Mouse (Mus musculus) myocyte (in vitro differentiated cells): ENCODE data around the gene Rag2.

Experiments used
- CEBPB ChIP-seq: IDR thresholded peaks from 2 replicates; pipeline ENCODE4 v1.6.1; 2011; ENCODE audit warnings: mild to moderate bottlenecking, moderate library complexity; ENCODE audit not compliant: poor library complexity, insufficient read depth, severe bottlenecking
- E2F4 ChIP-seq: IDR thresholded peaks from one replicate; pipeline ENCODE4 v1.6.1; 2011; ENCODE audit warnings: mild to moderate bottlenecking, control low read depth, moderate library complexity; ENCODE audit not compliant: insufficient read depth
- MAX ChIP-seq: IDR thresholded peaks from one replicate; pipeline ENCODE4 v1.6.1; 2011; ENCODE audit warnings: low read depth, mild to moderate bottlenecking, control low read depth
- MYOD1 ChIP-seq, 3 experiments: IDR thresholded peaks; one replicate each; pipeline ENCODE4 v1.6.1; 2011; ENCODE audit warnings: control low read depth in 2 of 3, low read depth in 2 of 3, mild to moderate bottlenecking in 2 of 3, moderate library complexity in 1 of 3; ENCODE audit not compliant: insufficient read length in 2 of 3, control insufficient read depth in 1 of 3
- MYOG ChIP-seq, 3 experiments: IDR thresholded peaks; one replicate each; pipeline ENCODE4 v1.6.1; 2011; ENCODE audit warnings: control low read depth in 2 of 3, low read depth in 2 of 3, mild to moderate bottlenecking in 2 of 3; ENCODE audit not compliant: insufficient read length in 2 of 3, control insufficient read depth in 1 of 3, insufficient read depth in 1 of 3
- POLR2A ChIP-seq: IDR thresholded peaks from one replicate; pipeline ENCODE4 v1.6.1; 2011; ENCODE audit warnings: low read depth, mild to moderate bottlenecking, control low read depth, moderate library complexity; ENCODE audit not compliant: insufficient read length
- POLR2AphosphoS2 ChIP-seq: IDR thresholded peaks from one replicate; pipeline ENCODE4 v1.6.1; 2011; ENCODE audit warnings: low read depth, control low read depth; ENCODE audit not compliant: insufficient read length
- REST ChIP-seq: IDR thresholded peaks from one replicate; pipeline ENCODE4 v1.6.1; 2011; ENCODE audit warnings: mild to moderate bottlenecking, control low read depth, moderate library complexity; ENCODE audit not compliant: insufficient read depth, insufficient read length
- SRF ChIP-seq: IDR thresholded peaks from one replicate; pipeline ENCODE4 v1.6.1; 2011; ENCODE audit warnings: low read depth; ENCODE audit not compliant: control insufficient read depth, insufficient read length
- TCF12 ChIP-seq: IDR thresholded peaks from one replicate; pipeline ENCODE4 v1.6.1; 2011; ENCODE audit warnings: mild to moderate bottlenecking, control low read depth; ENCODE audit not compliant: poor library complexity, insufficient read depth, severe bottlenecking
- TCF3 ChIP-seq: IDR thresholded peaks from one replicate; pipeline ENCODE4 v1.6.1; 2011; ENCODE audit warnings: low read depth, control low read depth; ENCODE audit not compliant: insufficient read length
- USF1 ChIP-seq: IDR thresholded peaks from one replicate; pipeline ENCODE4 v1.6.1; 2011; ENCODE audit warnings: low read depth, mild to moderate bottlenecking, control low read depth, moderate library complexity

- TF ChIP-seq POLR2A (no peak), USF1 (no peak), MYOD1 (IDR thresholded peaks at IDR 0.05; ENCODE audit: control insufficient read depth in 1 of 3, insufficient read length in 2 of 3, low read depth in 2 of 3) (no peak), MYOG (IDR thresholded peaks at IDR 0.05; ENCODE audit: control insufficient read depth in 1 of 3, insufficient read depth in 1 of 3, insufficient read length in 2 of 3, low read depth in 2 of 3) (no peak), CEBPB (no peak), TCF12 (no peak), E2F4 (no peak), REST (no peak), MAX (no peak), POLR2AphosphoS2 (no peak), SRF (no peak), TCF3 (no peak)
These were observed 24.7 kb downstream of the Rag2 start, which contains the start of the genes Rag1 and B230118H07Rik for GRCm38 (mm10) chr2:101649114-101649671.
